In genomic region chr6:17082800-17083199, GRCm38 (mm10) we compare ENCODE assay signal across 25 mouse cellular contexts. TPM values are rescaled to one million over a fixed set of nuclear protein-coding genes. Genes with fewer than 3 reads are reported as not detected.
DNase-seq lines count a peak whose midpoint lies in the region; ATAC-seq lines count a peak whose summit lies in the region.
"Had no signal": no experiment of that assay in that cellular context is flagged by ENCODE, and none has a peak within 500 bp of the region (broad histone marks: within the 10 kb centered on the region; RNA-seq: fewer than 3 reads in every experiment).

No protein-coding gene starts in this region.

- H3K9me3 ChIP-seq in heart, embryonic 10.5 days = no peaks in the 10 kb centered on the region
- H3K9me3 ChIP-seq in lung, embryonic 16.5 days (ENCODE audit: control insufficient read depth, low read length) = no peaks in the 10 kb centered on the region
- no peaks in the 10 kb centered on the region for H3K9me3 ChIP-seq in embryonic facial prominence, embryonic 14.5 days (ENCODE audit: control insufficient read depth, low read length)
- no peaks in the 10 kb centered on the region for H3K9me3 ChIP-seq in forebrain, embryonic 14.5 days (replicated peaks; ENCODE audit: control insufficient read depth, low read length)
- H3K9me3 ChIP-seq: embryonic facial prominence, embryonic 15.5 days; forebrain, embryonic 10.5 days; forebrain, embryonic 15.5 days; heart, embryonic 15.5 days; hindbrain, embryonic 13.5 days had no signal

- H3K27ac ChIP-seq in heart, embryonic 10.5 days = no peak overlapping the region
- no peak overlapping the region for H3K27ac ChIP-seq in lung, embryonic 16.5 days (ENCODE audit: low read length)
- H3K27ac ChIP-seq in embryonic facial prominence, embryonic 14.5 days (replicated peaks; ENCODE audit: low read depth, low read length) = peak overlapping the region; percentile 33; the same call in 1 of the 2 replicates
- no peak overlapping the region for H3K27ac ChIP-seq in forebrain, embryonic 14.5 days (ENCODE audit: low read depth, low read length)
- H3K27ac ChIP-seq: embryonic facial prominence, embryonic 15.5 days; forebrain, embryonic 10.5 days; forebrain, embryonic 15.5 days; heart, embryonic 15.5 days; hindbrain, embryonic 13.5 days; hindbrain, postnatal 0 days had no signal

- no peak overlapping the region for H3K4me2 ChIP-seq in lung, embryonic 16.5 days (ENCODE audit: low read depth, low read length)
- H3K4me2 ChIP-seq in embryonic facial prominence, embryonic 14.5 days (ENCODE audit: low read depth, low read length) = no peak overlapping the region
- H3K4me2 ChIP-seq in forebrain, embryonic 14.5 days (ENCODE audit: low read length) = no peak overlapping the region
- H3K4me2 ChIP-seq: embryonic facial prominence, embryonic 15.5 days; forebrain, embryonic 15.5 days; heart, embryonic 11.5 days; heart, embryonic 15.5 days; hindbrain, embryonic 13.5 days had no signal

- peaks cover 7% of the 10 kb centered on the region for H3K4me1 ChIP-seq in heart, embryonic 10.5 days
- H3K4me1 ChIP-seq in lung, embryonic 16.5 days (replicated peaks; ENCODE audit: control insufficient read depth, insufficient read depth, low read length) = peaks cover under 1% of the 10 kb centered on the region
- H3K4me1 ChIP-seq in embryonic facial prominence, embryonic 14.5 days (ENCODE audit: control insufficient read depth, insufficient read depth, low read length) = peaks cover 8% of the 10 kb centered on the region
- H3K4me1 ChIP-seq in forebrain, embryonic 14.5 days (ENCODE audit: control insufficient read depth, insufficient read depth, low read length) = no peaks in the 10 kb centered on the region
- H3K4me1 ChIP-seq: forebrain, embryonic 15.5 days had no signal

- no peak overlapping the region for H3K4me3 ChIP-seq in heart, embryonic 10.5 days
- no peak overlapping the region for H3K4me3 ChIP-seq in lung, embryonic 16.5 days (ENCODE audit: low read length)
- no peak overlapping the region for H3K4me3 ChIP-seq in embryonic facial prominence, embryonic 14.5 days (ENCODE audit: low read depth, low read length)
- no peak overlapping the region for H3K4me3 ChIP-seq in forebrain, embryonic 14.5 days (ENCODE audit: low read depth, low read length)
- H3K4me3 ChIP-seq: embryonic facial prominence, embryonic 15.5 days; erythroblast, embryonic 14.5 days; forebrain, embryonic 10.5 days; forebrain, embryonic 15.5 days; heart, embryonic 15.5 days; hindbrain, embryonic 13.5 days had no signal

- no peak overlapping the region for H3K9ac ChIP-seq in lung, embryonic 16.5 days (ENCODE audit: low read length)
- no peak overlapping the region for H3K9ac ChIP-seq in embryonic facial prominence, embryonic 14.5 days (ENCODE audit: low read depth, low read length)
- no peak overlapping the region for H3K9ac ChIP-seq in forebrain, embryonic 14.5 days (ENCODE audit: low read length)
- H3K9ac ChIP-seq: embryonic facial prominence, embryonic 15.5 days; forebrain, embryonic 15.5 days; heart, embryonic 15.5 days; hindbrain, embryonic 13.5 days had no signal

- H3K36me3 ChIP-seq in heart, embryonic 10.5 days = no peaks in the 10 kb centered on the region
- no peaks in the 10 kb centered on the region for H3K36me3 ChIP-seq in lung, embryonic 16.5 days (ENCODE audit: control insufficient read depth, insufficient read depth, low read length)
- no peaks in the 10 kb centered on the region for H3K36me3 ChIP-seq in embryonic facial prominence, embryonic 14.5 days (ENCODE audit: control insufficient read depth, insufficient read depth, low read length)
- H3K36me3 ChIP-seq in forebrain, embryonic 14.5 days (ENCODE audit: control insufficient read depth, insufficient read depth, low read length) = no peaks in the 10 kb centered on the region
- H3K36me3 ChIP-seq: embryonic facial prominence, embryonic 15.5 days; forebrain, embryonic 10.5 days; forebrain, embryonic 15.5 days; heart, embryonic 15.5 days; hindbrain, embryonic 13.5 days had no signal

- peak; percentile 38; the same call in 1 of the 2 replicates for ATAC-seq in lung, embryonic 16.5 days (ENCODE audit: low read depth)
- peak; percentile 36; the same call in 1 of the 2 replicates for ATAC-seq in embryonic facial prominence, embryonic 14.5 days (ENCODE audit: low read depth)
- ATAC-seq in forebrain, embryonic 14.5 days = no peak
- ATAC-seq: activated CD4-positive, CD25-positive, alpha-beta regulatory T cell, adult 4 months; forebrain, embryonic 15.5 days; hindbrain, postnatal 0 days; Patski had no signal

- WGBS in heart, embryonic 10.5 days = 82% methylated on average over 5 of the region's 5 CpGs
- 47% methylated on average over 5 of the region's 5 CpGs for WGBS in lung, embryonic 16.5 days
- WGBS in embryonic facial prominence, embryonic 14.5 days = 43% methylated on average over 5 of the region's 5 CpGs
- WGBS in forebrain, embryonic 14.5 days = 89% methylated on average over 5 of the region's 5 CpGs

- DNase-seq in heart, adult 11 months = peak; percentile 79
- DNase-seq in heart, embryonic 10.5 days (ENCODE audit: low spot score) = no peak
- DNase-seq in lung, adult 18-20 months = no peak
- DNase-seq in embryonic facial prominence, embryonic 14.5 days (ENCODE audit: low spot score) = peak; percentile 65
- peak; percentile 33 for DNase-seq in mesoderm, embryonic 11.5 days (ENCODE audit: low read depth, low spot score)
- DNase-seq in forebrain, embryonic 14.5 days (ENCODE audit: low spot score) = no peak
- no peak for DNase-seq in kidney, postnatal 36 days
- DNase-seq: adrenal gland, postnatal 14 days; cerebellum, adult 11-12 months; cerebellum, adult 9-10 months; cerebellum, postnatal 25 days; gastrocnemius, postnatal 25 days; heart, adult 18-20 months; heart, postnatal 14 days had no signal

- H3K27me3 ChIP-seq in heart, embryonic 10.5 days (ENCODE audit: insufficient read depth, poor library complexity, severe bottlenecking) = peaks cover 24% of the 10 kb centered on the region; the same call in 1 of the 2 replicates
- H3K27me3 ChIP-seq in lung, embryonic 16.5 days (ENCODE audit: control insufficient read depth, insufficient read depth, low read depth, low read length) = no peaks in the 10 kb centered on the region
- H3K27me3 ChIP-seq in embryonic facial prominence, embryonic 14.5 days (replicated peaks; ENCODE audit: control insufficient read depth, insufficient read depth, low read length) = no peaks in the 10 kb centered on the region
- H3K27me3 ChIP-seq in forebrain, embryonic 14.5 days (replicated peaks; ENCODE audit: control insufficient read depth, insufficient read depth, low read length) = no peaks in the 10 kb centered on the region
- H3K27me3 ChIP-seq: embryonic facial prominence, embryonic 15.5 days; forebrain, embryonic 15.5 days; hindbrain, embryonic 13.5 days; Patski had no signal

RNA-seq across cellular contexts. Expression of gene Tes, which starts 17.9 kb away (rescaled TPM):
- polyA plus RNA-seq in heart, embryonic 10.5 days (2016; fragmentation: Nextera tagmentation; extraction: Ambion mirVana) = 12.3 and 38.0 TPM in 2 replicates
- 66.3 and 68.2 TPM in 2 replicates for polyA plus RNA-seq in lung, embryonic 16.5 days (2015; fragmentation: Nextera tagmentation; extraction: Ambion mirVana)
- polyA plus RNA-seq in embryonic facial prominence, embryonic 14.5 days (2014; fragmentation: Nextera tagmentation; extraction: Ambion mirVana) = 36.0 and 48.0 TPM in 2 replicates
- polyA plus RNA-seq in forebrain, embryonic 14.5 days (2014; fragmentation: Nextera tagmentation; extraction: Ambion mirVana) = 36.2 and 38.0 TPM in 2 replicates

Comparison
In these comparisons a context has a peak if more than half of its experiments do, and no peak if none do; other contexts are left out.
1. DNase-seq: peak in heart, adult 11 months (single experiment), embryonic facial prominence, embryonic 14.5 days (single experiment) and mesoderm, embryonic 11.5 days (single experiment); none in heart, embryonic 10.5 days (single experiment), lung, adult 18-20 months (0 of 2), forebrain, embryonic 14.5 days (single experiment) and kidney, postnatal 36 days (0 of 2).